Mouse (Mus musculus): ENCODE data around the gene Gm4791. TPM values are rescaled to one million over a fixed set of nuclear protein-coding genes. Genes with fewer than 3 reads are reported as not detected.

Gm4791 gene
- polyA plus RNA-seq, 1 experiment from 2014 or later, result not detected

GRCm38 (mm10) chr9:47041569-47041968 is 43.0 kb downstream of the Gm4791 start:
- no peaks in the 10 kb centered on the region for H3K27me3 ChIP-seq (replicated peaks; ENCODE audit: control insufficient read depth, insufficient read depth, low read length)
- H3K36me3 ChIP-seq (ENCODE audit: control insufficient read depth, insufficient read depth, low read length), result no peaks in the 10 kb centered on the region
- H3K4me1 ChIP-seq (ENCODE audit: control insufficient read depth, insufficient read depth, low read length), result no peaks in the 10 kb centered on the region
- no peak overlapping the region for H3K27ac ChIP-seq (replicated peaks; ENCODE audit: low read depth, low read length)
- 86% methylated on average over 6 of the region's 6 CpGs for WGBS
- H3K9me3 ChIP-seq (ENCODE audit: control insufficient read depth, low read length), result no peaks in the 10 kb centered on the region
- no peak for ATAC-seq (ENCODE audit: low read depth)
- no peak overlapping the region for H3K9ac ChIP-seq (ENCODE audit: low read depth, low read length)
- no peak overlapping the region for H3K4me2 ChIP-seq (ENCODE audit: low read depth, low read length)
- DNase-seq (ENCODE audit: low spot score), result no peak
- H3K4me3 ChIP-seq (ENCODE audit: low read depth, low read length), result no peak overlapping the region

Measured in embryonic facial prominence, embryonic 14.5 days (tissue).